Mouse (Mus musculus): ENCODE measurements around the gene Fat1. TPM values are rescaled to one million over a fixed set of nuclear protein-coding genes. Genes with fewer than 3 reads are reported as not detected.

Fat1 gene
- polyA plus RNA-seq, 1 experiment from 2014 or later, result 22.2 TPM

DNA sequence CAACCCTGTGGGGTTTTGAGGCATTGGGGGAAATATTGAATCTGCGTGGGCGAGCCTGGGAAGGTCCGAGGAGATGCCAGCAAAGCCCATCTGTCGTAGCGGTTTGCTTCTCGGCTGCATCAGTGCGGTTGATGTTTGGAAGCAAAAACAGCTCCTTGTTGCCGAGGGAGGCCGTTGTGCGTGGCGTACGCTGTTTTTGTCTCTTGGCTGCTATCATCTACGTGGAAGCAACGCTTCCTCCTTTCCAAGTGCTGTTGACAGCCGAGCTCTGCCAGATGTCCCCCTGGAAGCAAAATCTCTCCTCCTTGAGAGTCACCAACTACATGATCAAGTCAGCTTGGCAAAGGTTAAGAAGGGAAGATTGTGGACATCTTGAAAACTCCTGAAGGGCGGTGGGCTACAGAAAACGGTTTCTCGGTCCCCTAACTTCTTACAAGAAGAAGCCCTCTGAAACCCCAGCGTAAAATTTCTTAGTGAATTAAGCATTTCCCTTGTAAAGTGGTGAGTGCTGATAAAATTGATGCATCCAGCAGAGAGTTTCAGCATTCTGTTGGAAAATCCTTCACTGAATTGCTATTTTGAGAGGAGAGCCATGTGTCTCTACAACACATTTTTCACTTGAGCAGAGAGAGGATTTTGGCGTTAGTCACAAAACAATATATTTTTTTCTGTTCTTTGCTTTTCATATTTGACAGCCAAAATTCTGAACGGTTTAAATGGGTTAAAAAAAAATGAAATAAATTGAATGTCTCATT is 86.8 kb downstream of the Fat1 start:
- Histone ChIP-seq H3K36me3 (ENCODE audit: control insufficient read depth, insufficient read depth, low read length) (peaks cover 71% of the 10 kb centered on the region), H3K4me2 (ENCODE audit: low read length) (no peak overlapping the region), H3K4me3 (ENCODE audit: control insufficient read depth in 1 of 2, insufficient read depth in 1 of 2, low read depth in 1 of 2, low read length in 2 of 2) (no peak overlapping the region), H3K4me1 (ENCODE audit: control insufficient read depth in 2 of 2, insufficient read depth in 2 of 2, low read length in 2 of 2) (peaks cover 5 to 15% of the 10 kb centered on the region in 2 experiments; a peak in 3 of 4 replicates), H3K9me3 (ENCODE audit: control insufficient read depth, low read length) (no peaks in the 10 kb centered on the region), H3K27ac (replicated peaks in 1 of 2; ENCODE audit: control insufficient read depth in 1 of 2, insufficient read depth in 1 of 2, low read depth in 2 of 2, low read length in 2 of 2) (peak overlapping the region; percentile 1 to 44; a peak in 2 of 4 replicates), H3K27me3 (ENCODE audit: control insufficient read depth, insufficient read depth, low read length) (no peaks in the 10 kb centered on the region), H3K9ac (ENCODE audit: low read length) (no peak overlapping the region)
- 48% methylated on average over 21 of the region's 21 CpGs for WGBS
- no peak for ATAC-seq (ENCODE audit: insufficient number of reproducible peaks, insufficient read depth, low FRiP score, low read depth)

DNA sequence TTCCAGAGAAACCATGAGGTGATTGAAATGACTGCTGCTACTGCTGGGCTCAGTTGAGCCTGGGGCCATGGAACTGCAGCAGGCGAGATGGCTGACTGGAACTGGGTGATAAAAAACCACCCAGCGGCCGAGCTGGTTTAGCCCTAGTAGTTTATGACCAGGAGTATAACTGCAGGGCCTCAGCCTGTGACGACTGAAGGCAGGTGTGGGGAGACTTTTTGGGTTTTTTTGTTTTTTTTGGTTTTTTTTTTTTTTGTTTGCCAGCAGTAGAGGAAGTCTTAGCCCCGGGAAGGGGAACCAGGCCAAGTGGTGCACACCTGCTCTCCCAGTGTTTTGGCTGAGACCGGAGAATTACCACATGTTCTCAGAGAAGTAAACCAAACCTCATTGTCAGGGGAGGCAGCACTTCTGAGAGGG is 92.8 kb downstream of the Fat1 start:
- Histone ChIP-seq H3K4me3 (ENCODE audit: control insufficient read depth in 1 of 2, insufficient read depth in 1 of 2, low read depth in 1 of 2, low read length in 2 of 2) (no peak overlapping the region), H3K9me3 (ENCODE audit: control insufficient read depth, low read length) (no peaks in the 10 kb centered on the region), H3K27ac (replicated peaks in 1 of 2; ENCODE audit: control insufficient read depth in 1 of 2, insufficient read depth in 1 of 2, low read depth in 2 of 2, low read length in 2 of 2) (no peak overlapping the region), H3K4me1 (ENCODE audit: control insufficient read depth in 2 of 2, insufficient read depth in 2 of 2, low read length in 2 of 2) (no peaks in the 10 kb centered on the region), H3K36me3 (ENCODE audit: control insufficient read depth, insufficient read depth, low read length) (peaks cover 96% of the 10 kb centered on the region), H3K9ac (ENCODE audit: low read length) (no peak overlapping the region), H3K27me3 (ENCODE audit: control insufficient read depth, insufficient read depth, low read length) (no peaks in the 10 kb centered on the region), H3K4me2 (ENCODE audit: low read length) (no peak overlapping the region)
- no peak for ATAC-seq (ENCODE audit: insufficient number of reproducible peaks, insufficient read depth, low FRiP score, low read depth)
- WGBS, result 83% methylated on average over 6 of the region's 6 CpGs

DNA sequence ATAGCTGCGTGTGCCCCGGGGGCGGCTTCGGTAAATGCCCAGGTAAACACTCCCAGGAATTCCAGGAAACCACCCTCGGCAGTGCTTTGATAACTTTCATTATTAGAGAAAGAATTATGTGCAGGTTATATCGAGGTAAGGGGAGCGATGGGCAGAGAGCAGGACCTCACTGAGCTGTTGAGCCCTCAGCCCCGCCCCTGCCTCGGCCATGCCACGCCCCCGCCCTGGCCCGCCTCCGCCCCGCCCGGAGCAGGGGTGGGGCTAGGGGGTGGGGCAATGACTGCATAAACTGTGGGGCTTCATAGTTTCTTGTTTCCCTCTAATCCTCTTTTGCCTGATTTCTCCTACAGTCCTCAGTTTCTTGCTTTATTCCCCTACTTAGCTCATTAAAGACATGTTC is 103.1 kb downstream of the Fat1 start:
- Histone ChIP-seq H3K27ac (replicated peaks in 1 of 2; ENCODE audit: control insufficient read depth in 1 of 2, insufficient read depth in 1 of 2, low read depth in 2 of 2, low read length in 2 of 2) (no peak overlapping the region), H3K4me2 (ENCODE audit: low read length) (no peak overlapping the region), H3K27me3 (ENCODE audit: control insufficient read depth, insufficient read depth, low read length) (no peaks in the 10 kb centered on the region), H3K4me1 (ENCODE audit: control insufficient read depth in 2 of 2, insufficient read depth in 2 of 2, low read length in 2 of 2) (no peaks in the 10 kb centered on the region), H3K9ac (ENCODE audit: low read length) (no peak overlapping the region), H3K4me3 (ENCODE audit: control insufficient read depth in 1 of 2, insufficient read depth in 1 of 2, low read depth in 1 of 2, low read length in 2 of 2) (no peak overlapping the region), H3K9me3 (ENCODE audit: control insufficient read depth, low read length) (no peaks in the 10 kb centered on the region), H3K36me3 (ENCODE audit: control insufficient read depth, insufficient read depth, low read length) (peaks cover 99% of the 10 kb centered on the region)
- WGBS, result 79% methylated on average over 15 of the region's 15 CpGs
- no peak for ATAC-seq (ENCODE audit: insufficient number of reproducible peaks, insufficient read depth, low FRiP score, low read depth)

DNA sequence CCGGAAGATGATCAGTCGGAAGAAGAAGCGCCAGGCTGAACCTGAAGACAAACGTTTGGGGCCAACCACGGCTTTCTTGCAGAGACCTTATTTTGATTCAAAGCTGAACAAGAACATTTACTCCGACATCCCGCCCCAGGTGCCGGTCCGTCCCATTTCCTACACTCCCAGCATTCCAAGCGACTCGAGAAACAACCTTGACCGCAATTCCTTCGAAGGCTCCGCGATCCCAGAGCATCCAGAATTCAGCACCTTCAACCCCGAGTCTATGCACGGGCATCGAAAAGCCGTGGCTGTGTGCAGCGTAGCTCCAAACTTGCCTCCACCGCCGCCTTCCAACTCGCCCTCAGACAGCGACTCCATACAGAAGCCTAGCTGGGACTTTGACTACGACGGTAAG is 108.9 kb downstream of the Fat1 start:
- H3K9me3 ChIP-seq (ENCODE audit: control insufficient read depth, low read length), result no peaks in the 10 kb centered on the region
- H3K27ac ChIP-seq (replicated peaks in 1 of 2; ENCODE audit: control insufficient read depth in 1 of 2, insufficient read depth in 1 of 2, low read depth in 2 of 2, low read length in 2 of 2), result no peak overlapping the region
- H3K4me3 ChIP-seq (ENCODE audit: control insufficient read depth in 1 of 2, insufficient read depth in 1 of 2, low read depth in 1 of 2, low read length in 2 of 2), result no peak overlapping the region
- WGBS, result 93% methylated on average over 26 of the region's 26 CpGs
- no peak overlapping the region for H3K9ac ChIP-seq (ENCODE audit: low read length)
- H3K36me3 ChIP-seq (ENCODE audit: control insufficient read depth, insufficient read depth, low read length), result peaks cover 91% of the 10 kb centered on the region
- ATAC-seq (ENCODE audit: insufficient number of reproducible peaks, insufficient read depth, low FRiP score, low read depth), result no peak
- no peak overlapping the region for H3K4me2 ChIP-seq (ENCODE audit: low read length)
- 0 out of 4 replicates have a peak, but pooled peaks cover 0 to 3% of the 10 kb centered on the region in 2 experiments for H3K4me1 ChIP-seq (ENCODE audit: control insufficient read depth in 2 of 2, insufficient read depth in 2 of 2, low read length in 2 of 2)
- H3K27me3 ChIP-seq (ENCODE audit: control insufficient read depth, insufficient read depth, low read length), result no peaks in the 10 kb centered on the region

DNA sequence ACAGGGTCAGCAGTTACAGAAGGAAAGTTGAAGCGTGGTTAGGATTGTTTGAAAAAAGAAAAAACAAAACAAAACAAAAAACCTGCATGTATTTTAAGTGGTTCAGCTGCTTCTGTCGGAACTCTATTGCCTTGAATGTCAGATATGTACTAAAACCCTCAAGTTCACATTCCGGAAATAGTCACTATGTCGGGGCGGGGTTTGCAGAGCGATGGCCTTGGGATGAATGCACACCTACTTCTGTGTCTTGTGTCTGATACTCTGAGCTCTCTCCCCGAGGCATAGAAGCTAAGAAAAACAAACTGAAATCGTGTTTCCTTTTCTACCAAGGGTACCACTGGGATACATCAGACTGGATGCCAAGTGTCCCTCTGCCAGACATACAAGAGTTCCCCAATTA is 115.2 kb downstream of the Fat1 start:
- ATAC-seq (ENCODE audit: insufficient number of reproducible peaks, insufficient read depth, low FRiP score, low read depth), result no peak
- Histone ChIP-seq H3K4me1 (ENCODE audit: control insufficient read depth in 2 of 2, insufficient read depth in 2 of 2, low read length in 2 of 2) (0 out of 4 replicates have a peak, but pooled peaks cover 0 to 3% of the 10 kb centered on the region in 2 experiments), H3K27ac (replicated peaks in 1 of 2; ENCODE audit: control insufficient read depth in 1 of 2, insufficient read depth in 1 of 2, low read depth in 2 of 2, low read length in 2 of 2) (no peak overlapping the region), H3K9ac (ENCODE audit: low read length) (no peak overlapping the region), H3K9me3 (ENCODE audit: control insufficient read depth, low read length) (no peaks in the 10 kb centered on the region), H3K36me3 (ENCODE audit: control insufficient read depth, insufficient read depth, low read length) (peaks cover 85% of the 10 kb centered on the region), H3K4me3 (ENCODE audit: control insufficient read depth in 1 of 2, insufficient read depth in 1 of 2, low read depth in 1 of 2, low read length in 2 of 2) (no peak overlapping the region), H3K27me3 (ENCODE audit: control insufficient read depth, insufficient read depth, low read length) (no peaks in the 10 kb centered on the region), H3K4me2 (ENCODE audit: low read length) (no peak overlapping the region)
- WGBS, result 68% methylated on average over 8 of the region's 8 CpGs

DNA sequence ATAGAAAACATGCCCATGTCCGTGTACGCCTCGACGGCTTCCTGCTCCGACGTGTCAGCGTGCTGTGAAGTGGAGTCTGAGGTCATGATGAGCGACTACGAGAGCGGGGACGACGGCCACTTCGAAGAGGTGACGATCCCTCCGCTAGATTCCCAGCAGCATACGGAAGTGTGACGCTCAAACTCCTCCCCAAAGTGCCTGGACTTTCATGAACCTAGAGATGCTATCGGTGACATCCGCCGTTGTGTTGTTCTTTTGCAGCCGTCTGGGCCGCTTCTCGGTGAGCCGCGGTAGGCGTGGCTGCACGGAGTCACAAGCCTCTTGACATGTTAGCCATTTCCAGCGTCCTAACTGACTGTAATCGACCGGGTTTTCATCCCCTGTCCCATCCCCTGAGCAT is 116.0 kb downstream of the Fat1 start:
- Histone ChIP-seq H3K27me3 (ENCODE audit: control insufficient read depth, insufficient read depth, low read length) (no peaks in the 10 kb centered on the region), H3K4me1 (ENCODE audit: control insufficient read depth in 2 of 2, insufficient read depth in 2 of 2, low read length in 2 of 2) (0 out of 4 replicates have a peak, but pooled peaks cover 0 to 3% of the 10 kb centered on the region in 2 experiments), H3K4me3 (ENCODE audit: control insufficient read depth in 1 of 2, insufficient read depth in 1 of 2, low read depth in 1 of 2, low read length in 2 of 2) (no peak overlapping the region), H3K9ac (ENCODE audit: low read length) (no peak overlapping the region), H3K9me3 (ENCODE audit: control insufficient read depth, low read length) (no peaks in the 10 kb centered on the region), H3K4me2 (ENCODE audit: low read length) (no peak overlapping the region), H3K36me3 (ENCODE audit: control insufficient read depth, insufficient read depth, low read length) (peaks cover 83% of the 10 kb centered on the region), H3K27ac (replicated peaks in 1 of 2; ENCODE audit: control insufficient read depth in 1 of 2, insufficient read depth in 1 of 2, low read depth in 2 of 2, low read length in 2 of 2) (no peak overlapping the region)
- no peak; the same call in 1 of the 2 replicates for ATAC-seq (ENCODE audit: insufficient number of reproducible peaks, insufficient read depth, low FRiP score, low read depth)
- 92% methylated on average over 30 of the region's 30 CpGs for WGBS

DNA sequence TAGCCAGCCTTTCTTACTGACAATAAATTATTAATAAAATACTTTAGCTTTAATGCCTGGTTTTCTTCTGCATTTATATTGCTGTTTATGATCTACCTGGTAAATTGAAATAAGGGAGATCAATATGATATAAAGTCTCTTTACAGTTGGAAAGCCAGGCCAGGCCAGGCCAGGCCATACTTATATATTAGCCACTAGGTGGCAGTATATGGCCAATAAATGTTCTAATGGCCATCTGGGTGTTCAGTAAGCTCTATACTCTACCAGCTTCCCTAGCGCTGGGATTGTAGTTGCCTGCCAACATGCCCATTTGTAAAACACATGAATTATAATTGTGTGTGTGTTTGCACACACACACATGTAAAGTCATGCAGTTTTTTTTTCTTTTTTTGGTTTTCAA is 117.0 kb downstream of the Fat1 start:
- H3K4me3 ChIP-seq (ENCODE audit: control insufficient read depth in 1 of 2, insufficient read depth in 1 of 2, low read depth in 1 of 2, low read length in 2 of 2), result no peak overlapping the region
- H3K27me3 ChIP-seq (ENCODE audit: control insufficient read depth, insufficient read depth, low read length), result no peaks in the 10 kb centered on the region
- H3K9me3 ChIP-seq (ENCODE audit: control insufficient read depth, low read length), result no peaks in the 10 kb centered on the region
- no peak overlapping the region for H3K4me2 ChIP-seq (ENCODE audit: low read length)
- WGBS, result 79% methylated on average over 1 of the region's 1 CpGs
- no peak for ATAC-seq (ENCODE audit: insufficient number of reproducible peaks, insufficient read depth, low FRiP score, low read depth)
- H3K36me3 ChIP-seq (ENCODE audit: control insufficient read depth, insufficient read depth, low read length), result peaks cover 76% of the 10 kb centered on the region
- no peak overlapping the region for H3K9ac ChIP-seq (ENCODE audit: low read length)
- H3K27ac ChIP-seq (replicated peaks in 1 of 2; ENCODE audit: control insufficient read depth in 1 of 2, insufficient read depth in 1 of 2, low read depth in 2 of 2, low read length in 2 of 2), result no peak overlapping the region
- no peaks in the 10 kb centered on the region for H3K4me1 ChIP-seq (ENCODE audit: control insufficient read depth in 2 of 2, insufficient read depth in 2 of 2, low read length in 2 of 2)

DNA sequence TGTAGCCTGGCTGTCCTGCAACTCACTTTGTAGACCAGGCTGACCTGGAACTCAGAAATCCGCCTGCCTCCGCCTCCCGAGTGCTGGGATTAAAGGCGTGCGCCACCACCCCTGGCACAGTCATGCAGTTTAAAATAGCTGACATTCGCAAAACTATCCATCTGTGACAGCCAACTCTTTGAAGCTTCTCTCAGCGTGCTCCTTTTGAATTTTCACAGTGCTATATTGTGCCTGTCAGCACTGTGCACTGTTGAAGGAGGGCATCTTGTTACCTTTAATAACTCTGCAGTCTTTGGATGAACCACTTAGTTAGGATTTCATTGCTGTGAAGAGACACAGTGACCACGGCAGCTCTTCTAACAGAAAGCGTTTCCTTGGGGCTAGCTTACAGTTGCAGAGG is 117.4 kb downstream of the Fat1 start:
- H3K9ac ChIP-seq (ENCODE audit: low read length), result no peak overlapping the region
- H3K4me1 ChIP-seq (ENCODE audit: control insufficient read depth in 2 of 2, insufficient read depth in 2 of 2, low read length in 2 of 2), result no peaks in the 10 kb centered on the region
- ATAC-seq (ENCODE audit: insufficient number of reproducible peaks, insufficient read depth, low FRiP score, low read depth), result no peak
- WGBS, result 71% methylated on average over 9 of the region's 9 CpGs
- H3K4me3 ChIP-seq (ENCODE audit: control insufficient read depth in 1 of 2, insufficient read depth in 1 of 2, low read depth in 1 of 2, low read length in 2 of 2), result no peak overlapping the region
- H3K36me3 ChIP-seq (ENCODE audit: control insufficient read depth, insufficient read depth, low read length), result peaks cover 73% of the 10 kb centered on the region
- H3K27me3 ChIP-seq (ENCODE audit: control insufficient read depth, insufficient read depth, low read length), result no peaks in the 10 kb centered on the region
- H3K27ac ChIP-seq (replicated peaks in 1 of 2; ENCODE audit: control insufficient read depth in 1 of 2, insufficient read depth in 1 of 2, low read depth in 2 of 2, low read length in 2 of 2), result no peak overlapping the region
- no peaks in the 10 kb centered on the region for H3K9me3 ChIP-seq (ENCODE audit: control insufficient read depth, low read length)
- H3K4me2 ChIP-seq (ENCODE audit: low read length), result no peak overlapping the region

Measured in heart, embryonic 14.5 days (tissue).